In the genomic region with DNA sequence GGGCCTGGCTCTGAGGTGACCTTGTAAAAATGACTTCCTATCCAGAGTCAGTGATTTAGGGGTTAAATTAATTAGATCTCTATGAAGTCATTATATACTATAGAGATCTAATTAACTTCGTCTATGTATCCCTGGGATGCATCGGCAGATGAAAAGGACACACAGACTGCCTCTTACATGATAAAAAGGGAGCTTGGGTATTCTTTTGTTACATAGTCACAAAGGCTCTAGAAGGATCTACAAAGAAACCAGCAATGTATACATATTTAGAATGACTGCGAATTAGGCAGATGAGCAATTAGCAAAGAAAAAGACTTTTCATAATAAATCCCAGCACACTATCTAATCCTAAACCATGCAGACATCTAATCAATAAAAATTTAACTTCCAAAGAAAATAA, we compare ENCODE assay signal across 14 mouse cellular contexts.
DNase-seq lines count a peak whose midpoint lies in the region; ATAC-seq lines count a peak whose summit lies in the region.
"Had no signal": no experiment of that assay in that cellular context is flagged by ENCODE, and none has a peak within 500 bp of the region (broad histone marks: within the 10 kb centered on the region; RNA-seq: fewer than 3 reads in every experiment).

No protein-coding gene starts in this region.

- H3K4me1 ChIP-seq in forebrain, embryonic 11.5 days (replicated peaks; ENCODE audit: control insufficient read depth, insufficient read depth, low read length), result peaks cover 34% of the 10 kb centered on the region
- peaks cover 69% of the 10 kb centered on the region for H3K4me1 ChIP-seq in forebrain, embryonic 10.5 days
- H3K4me1 ChIP-seq in forebrain, embryonic 15.5 days, result peaks cover 87% of the 10 kb centered on the region
- peaks cover 61% of the 10 kb centered on the region for H3K4me1 ChIP-seq in midbrain, embryonic 10.5 days
- H3K4me1 ChIP-seq in neural tube, embryonic 13.5 days (replicated peaks), result peaks cover 90% of the 10 kb centered on the region

- H3K27me3 ChIP-seq in forebrain, embryonic 11.5 days (ENCODE audit: control insufficient read depth, insufficient read depth, low read length), result peaks cover 10% of the 10 kb centered on the region
- peaks cover 79% of the 10 kb centered on the region for H3K27me3 ChIP-seq in forebrain, embryonic 10.5 days (ENCODE audit: poor library complexity, severe bottlenecking)
- no peaks in the 10 kb centered on the region for H3K27me3 ChIP-seq in forebrain, embryonic 15.5 days
- H3K27me3 ChIP-seq in midbrain, embryonic 10.5 days (ENCODE audit: low read depth, poor library complexity, severe bottlenecking), result peaks cover 66% of the 10 kb centered on the region
- H3K27me3 ChIP-seq in neural tube, embryonic 13.5 days, result no peaks in the 10 kb centered on the region
- H3K27me3 ChIP-seq: CH12.LX; heart, embryonic 15.5 days had no signal

- H3K9me3 ChIP-seq in forebrain, embryonic 11.5 days (ENCODE audit: control insufficient read depth, low read length), result no peaks in the 10 kb centered on the region
- H3K9me3 ChIP-seq in forebrain, embryonic 10.5 days, result no peaks in the 10 kb centered on the region
- H3K9me3 ChIP-seq in forebrain, embryonic 15.5 days, result no peaks in the 10 kb centered on the region
- H3K9me3 ChIP-seq in midbrain, embryonic 10.5 days (replicated peaks), result no peaks in the 10 kb centered on the region
- H3K9me3 ChIP-seq in neural tube, embryonic 13.5 days, result no peaks in the 10 kb centered on the region
- H3K9me3 ChIP-seq: heart, embryonic 15.5 days had no signal

- no peak overlapping the region for H3K9ac ChIP-seq in forebrain, embryonic 11.5 days (ENCODE audit: low read length)
- H3K9ac ChIP-seq in forebrain, embryonic 15.5 days (replicated peaks), result 0 out of 2 replicates have a peak overlapping the region, but pooled peaks have one; percentile 15
- peak overlapping the region; percentile 53; the same call in 1 of the 2 replicates for H3K9ac ChIP-seq in neural tube, embryonic 13.5 days
- H3K9ac ChIP-seq: heart, embryonic 15.5 days had no signal

- ATAC-seq in forebrain, embryonic 11.5 days (replicated peaks; ENCODE audit: low FRiP score), result peak; percentile 34; the same call in 1 of the 2 replicates
- no peak; the same call in 1 of the 2 replicates for ATAC-seq in forebrain, embryonic 15.5 days (replicated peaks)
- peak; percentile 19; the same call in 1 of the 2 replicates for ATAC-seq in neural tube, embryonic 13.5 days (ENCODE audit: low read depth)
- no peak for ATAC-seq in megakaryocyte progenitor cell, adult 5-6 weeks (replicated peaks; ENCODE audit: poor library complexity)

- DNase-seq in forebrain, embryonic 11.5 days (ENCODE audit: low spot score), result no peak
- DNase-seq in forebrain, embryonic 10.5 days (ENCODE audit: extremely low spot score, low spot score), result no peak
- DNase-seq in midbrain, embryonic 10.5 days (ENCODE audit: low spot score), result no peak
- no peak for DNase-seq in heart, adult 9 months (ENCODE audit: low spot score in 2 of 2)
- no peak for DNase-seq in kidney, postnatal 25 days
- DNase-seq: kidney, adult 8-10 months; lung, postnatal 4 days; thymus, postnatal 36 days had no signal

- H3K4me2 ChIP-seq in forebrain, embryonic 11.5 days (ENCODE audit: low read depth, low read length, severe bottlenecking), result no peak overlapping the region
- peak overlapping the region; percentile 31; the same call in 1 of the 2 replicates for H3K4me2 ChIP-seq in forebrain, embryonic 15.5 days (replicated peaks)
- H3K4me2 ChIP-seq in neural tube, embryonic 13.5 days, result peak overlapping the region; percentile 20; the same call in 1 of the 2 replicates
- H3K4me2 ChIP-seq: heart, embryonic 15.5 days had no signal

- H3K36me3 ChIP-seq in forebrain, embryonic 11.5 days (ENCODE audit: control insufficient read depth, insufficient read depth, low read length), result no peaks in the 10 kb centered on the region
- no peaks in the 10 kb centered on the region for H3K36me3 ChIP-seq in forebrain, embryonic 10.5 days (replicated peaks)
- H3K36me3 ChIP-seq in forebrain, embryonic 15.5 days, result no peaks in the 10 kb centered on the region
- H3K36me3 ChIP-seq in midbrain, embryonic 10.5 days, result no peaks in the 10 kb centered on the region
- H3K36me3 ChIP-seq in neural tube, embryonic 13.5 days, result no peaks in the 10 kb centered on the region
- H3K36me3 ChIP-seq: heart, embryonic 15.5 days had no signal

- H3K4me3 ChIP-seq in forebrain, embryonic 11.5 days (ENCODE audit: low read depth, low read length), result no peak overlapping the region
- no peak overlapping the region for H3K4me3 ChIP-seq in forebrain, embryonic 10.5 days
- H3K4me3 ChIP-seq in forebrain, embryonic 15.5 days, result no peak overlapping the region
- H3K4me3 ChIP-seq in midbrain, embryonic 10.5 days, result no peak overlapping the region
- H3K4me3 ChIP-seq in neural tube, embryonic 13.5 days, result no peak overlapping the region
- H3K4me3 ChIP-seq: erythroblast, embryonic 14.5 days; heart, embryonic 15.5 days had no signal

- peak overlapping the region; percentile 19; the same call in 1 of the 2 replicates for H3K27ac ChIP-seq in forebrain, embryonic 11.5 days (ENCODE audit: low read depth, low read length)
- no peak overlapping the region for H3K27ac ChIP-seq in forebrain, embryonic 10.5 days
- H3K27ac ChIP-seq in forebrain, embryonic 15.5 days (replicated peaks), result peak overlapping the region; percentile 96
- 0 out of 2 replicates have a peak overlapping the region, but pooled peaks have one; percentile 19 for H3K27ac ChIP-seq in midbrain, embryonic 10.5 days (replicated peaks)
- H3K27ac ChIP-seq in neural tube, embryonic 13.5 days (replicated peaks), result peak overlapping the region; percentile 93
- H3K27ac ChIP-seq: heart, embryonic 15.5 days had no signal

- 26% methylated on average over 3 of the region's 3 CpGs for WGBS in forebrain, embryonic 11.5 days
- 37% methylated on average over 3 of the region's 3 CpGs for WGBS in forebrain, embryonic 10.5 days
- 5% methylated on average over 3 of the region's 3 CpGs for WGBS in forebrain, embryonic 15.5 days
- 31% methylated on average over 3 of the region's 3 CpGs for WGBS in midbrain, embryonic 10.5 days
- WGBS in neural tube, embryonic 13.5 days, result 29% methylated on average over 3 of the region's 3 CpGs

Comparison
In these comparisons a context has a peak if more than half of its experiments do, and no peak if none do; other contexts are left out.
1. ATAC-seq: peak in forebrain, embryonic 11.5 days (single experiment) and neural tube, embryonic 13.5 days (single experiment); none in forebrain, embryonic 15.5 days (single experiment) and megakaryocyte progenitor cell, adult 5-6 weeks (single experiment).